Mouse (Mus musculus): ENCODE measurements around the gene Olfr1093. TPM values are rescaled to one million over a fixed set of nuclear protein-coding genes. Genes with fewer than 3 reads are reported as not detected.

Gene Olfr1093
- not detected in 2 replicates for polyA plus RNA-seq (2012; rRNA removed)

GRCm38 (mm10) chr2:86782179-86782578 lies at the start of gene Olfr1093:
Olfr1093 (plus strand) TSS chr2:86782479.

GRCm38 (mm10) chr2:86733601-86734000 lies 48.7 kb upstream of the Olfr1093 start, which contains the start of gene Olfr1089:
Olfr1089 (minus strand) TSS chr2:86733701.

GRCm38 (mm10) chr2:86758893-86759292 lies 23.4 kb upstream of the Olfr1093 start, which contains the start of gene Olfr1090:
Olfr1090 (minus strand) TSS chr2:86758993.

GRCm38 (mm10) chr2:86809918-86810317 lies 27.6 kb downstream of the Olfr1093 start, which contains the start of gene Olfr141:
Olfr141 (minus strand) TSS chr2:86810018.

GRCm38 (mm10) chr2:86824363-86824762 lies 42.1 kb downstream of the Olfr1093 start, which contains the start of gene Olfr1094:
Olfr1094 (plus strand) TSS chr2:86824663.

Other genes starting within 250 kb of the Olfr1093 start
- not detected in 2 replicates for gene Olfr1079, start 240.0 kb upstream of the Olfr1093 start, polyA plus RNA-seq (2012; rRNA removed)
- gene Olfr1080, start 224.2 kb upstream of the Olfr1093 start, polyA plus RNA-seq (2012; rRNA removed): not detected in 2 replicates
- not detected in 2 replicates for gene Olfr1082, start 183.5 kb upstream of the Olfr1093 start, polyA plus RNA-seq (2012; rRNA removed)
- gene Olfr1084, start 142.8 kb upstream of the Olfr1093 start, polyA plus RNA-seq (2012; rRNA removed): not detected in 2 replicates
- not detected in 2 replicates for gene Olfr1085, start 120.5 kb upstream of the Olfr1093 start, polyA plus RNA-seq (2012; rRNA removed)
- not detected in 2 replicates for gene Olfr1086, start 102.4 kb upstream of the Olfr1093 start, polyA plus RNA-seq (2012; rRNA removed)
- not detected in 2 replicates for gene Olfr1087, start 84.1 kb upstream of the Olfr1093 start, polyA plus RNA-seq (2012; rRNA removed)
- gene Olfr1089, start 48.8 kb upstream of the Olfr1093 start, polyA plus RNA-seq (2012; rRNA removed): not detected in 2 replicates
- gene Olfr1090, start 23.5 kb upstream of the Olfr1093 start, polyA plus RNA-seq (2012; rRNA removed): not detected in 2 replicates
- gene Olfr141, start 27.5 kb downstream of the Olfr1093 start, polyA plus RNA-seq (2012; rRNA removed): not detected in 2 replicates
- not detected in 2 replicates for gene Olfr1094, start 42.2 kb downstream of the Olfr1093 start, polyA plus RNA-seq (2012; rRNA removed)
- not detected in 2 replicates for gene Olfr1095, start 69.2 kb downstream of the Olfr1093 start, polyA plus RNA-seq (2012; rRNA removed)
- not detected in 2 replicates for gene Gm13723, start 92.3 kb downstream of the Olfr1093 start, polyA plus RNA-seq (2012; rRNA removed)
- not detected in 2 replicates for gene Olfr1097, start 109.7 kb downstream of the Olfr1093 start, polyA plus RNA-seq (2012; rRNA removed)
- gene Olfr1098, start 142.1 kb downstream of the Olfr1093 start, polyA plus RNA-seq (2012; rRNA removed): not detected in 2 replicates
- not detected in 2 replicates for gene Olfr1099, start 178.2 kb downstream of the Olfr1093 start, polyA plus RNA-seq (2012; rRNA removed)
- not detected in 2 replicates for gene Olfr1100, start 197.5 kb downstream of the Olfr1093 start, polyA plus RNA-seq (2012; rRNA removed)
- not detected in 2 replicates for gene Olfr1101, start 208.7 kb downstream of the Olfr1093 start, polyA plus RNA-seq (2012; rRNA removed)
- not detected in 2 replicates for gene Olfr1102, start 215.9 kb downstream of the Olfr1093 start, polyA plus RNA-seq (2012; rRNA removed)
- not detected in 2 replicates for gene Olfr1104, start 244.6 kb downstream of the Olfr1093 start, polyA plus RNA-seq (2012; rRNA removed)

All from liver, embryonic 14 days (tissue).